Mouse (Mus musculus) heart, postnatal 4 days (tissue): ENCODE results near the gene Gm20449. TPM values are rescaled to one million over a fixed set of nuclear protein-coding genes. Genes with fewer than 3 reads are reported as not detected.
"Not testable (repeated sequence)": the region's sequence is repeated elsewhere in the genome, so short reads cannot be mapped to it uniquely, and the experiment has no call there.

Experiments used
- DNase-seq: peaks from one replicate; pipeline ENCODE4 v3.0.0; 2021
- total RNA-seq, 2 experiments: library from RNA; stranded (reverse); gene quantifications; 2 replicates each; pipeline ENCODE4 v1.2.3; 2021

Gene Gm20449
- under 1 TPM; 0.12 to 0.23 TPM for total RNA-seq

DNA sequence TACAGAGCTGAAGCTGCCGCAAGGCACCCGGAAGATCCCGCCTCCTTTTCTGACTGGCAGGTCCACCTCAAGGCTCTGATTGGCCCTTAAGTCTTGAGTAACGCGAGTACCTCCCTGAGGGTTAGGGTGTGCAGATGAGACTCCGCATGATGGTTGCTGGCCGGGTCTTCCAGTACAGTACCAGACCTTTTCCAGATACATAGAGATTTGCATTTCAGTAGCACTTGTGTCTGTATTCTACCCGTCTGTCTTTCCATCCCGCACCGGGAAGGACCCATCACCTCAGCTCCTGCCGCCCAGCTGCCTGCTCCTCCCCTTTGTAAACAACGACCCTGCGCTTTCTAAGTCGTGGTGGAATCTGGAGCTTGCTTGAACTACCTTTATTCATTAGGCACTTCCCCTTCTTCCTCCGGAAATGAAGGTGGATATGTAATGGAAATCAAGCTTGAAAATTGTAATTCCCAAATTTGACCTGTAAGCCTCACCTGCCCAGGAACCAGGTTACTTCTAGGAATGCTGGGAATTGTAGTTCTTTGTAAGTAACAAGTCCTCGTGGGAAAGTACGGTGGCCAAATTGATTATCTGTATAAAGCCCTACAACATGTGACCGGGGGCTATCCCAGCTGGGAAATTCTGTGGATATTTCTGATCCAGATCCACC is at the start of gene Gm20449, which contains the start of gene AW146154:
TSS of gene Gm20449 (minus strand) at position 29 of the 661 bp plus-strand sequence.
TSS of gene AW146154 (minus strand) at position 502 of the 661 bp plus-strand sequence.
- DNase-seq: peak; percentile 98

DNA sequence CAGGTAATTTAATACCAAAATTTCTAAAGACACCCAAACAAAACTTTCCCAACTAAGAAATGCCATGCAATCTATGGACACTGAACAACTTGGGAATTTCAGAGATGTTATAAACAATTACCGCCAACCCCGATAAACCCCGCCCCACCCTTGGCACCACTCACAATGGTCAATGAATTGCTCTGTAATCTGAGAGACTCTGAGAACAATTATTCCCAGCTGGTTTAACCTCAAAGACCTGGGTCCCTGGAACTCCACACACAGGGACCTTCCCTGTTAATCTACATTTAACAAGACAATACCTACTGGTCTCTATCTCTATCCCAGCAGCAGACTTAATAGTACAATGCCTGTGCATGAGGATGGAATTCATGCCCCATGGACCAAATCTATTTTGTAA is 13.5 kb upstream of the Gm20449 start:
- DNase-seq: no peak

DNA sequence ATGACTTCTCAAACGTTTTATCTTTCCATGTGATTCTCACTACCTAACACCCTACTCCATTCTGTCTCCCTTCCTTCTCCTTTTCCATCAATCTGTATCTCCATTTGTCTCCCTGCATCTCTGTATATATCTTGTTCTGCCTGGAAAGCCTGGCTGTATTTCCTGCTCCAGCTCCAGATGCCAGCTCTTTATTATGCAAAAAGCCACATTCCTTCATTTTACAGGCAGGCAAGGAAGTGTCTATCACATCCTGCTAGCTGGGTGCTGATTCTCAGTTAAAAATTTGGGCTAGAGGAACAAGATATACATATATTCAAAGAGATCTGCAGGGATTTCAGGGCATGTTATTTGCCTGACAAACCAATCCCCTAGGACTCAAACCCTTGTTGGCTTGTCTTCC is 13.0 kb upstream of the Gm20449 start:
- no peak for DNase-seq

- DNase-seq: no peak
Observed at GRCm38 (mm10) chr7:41502402-41502801, 3.2 kb upstream of the Gm20449 start.

DNA sequence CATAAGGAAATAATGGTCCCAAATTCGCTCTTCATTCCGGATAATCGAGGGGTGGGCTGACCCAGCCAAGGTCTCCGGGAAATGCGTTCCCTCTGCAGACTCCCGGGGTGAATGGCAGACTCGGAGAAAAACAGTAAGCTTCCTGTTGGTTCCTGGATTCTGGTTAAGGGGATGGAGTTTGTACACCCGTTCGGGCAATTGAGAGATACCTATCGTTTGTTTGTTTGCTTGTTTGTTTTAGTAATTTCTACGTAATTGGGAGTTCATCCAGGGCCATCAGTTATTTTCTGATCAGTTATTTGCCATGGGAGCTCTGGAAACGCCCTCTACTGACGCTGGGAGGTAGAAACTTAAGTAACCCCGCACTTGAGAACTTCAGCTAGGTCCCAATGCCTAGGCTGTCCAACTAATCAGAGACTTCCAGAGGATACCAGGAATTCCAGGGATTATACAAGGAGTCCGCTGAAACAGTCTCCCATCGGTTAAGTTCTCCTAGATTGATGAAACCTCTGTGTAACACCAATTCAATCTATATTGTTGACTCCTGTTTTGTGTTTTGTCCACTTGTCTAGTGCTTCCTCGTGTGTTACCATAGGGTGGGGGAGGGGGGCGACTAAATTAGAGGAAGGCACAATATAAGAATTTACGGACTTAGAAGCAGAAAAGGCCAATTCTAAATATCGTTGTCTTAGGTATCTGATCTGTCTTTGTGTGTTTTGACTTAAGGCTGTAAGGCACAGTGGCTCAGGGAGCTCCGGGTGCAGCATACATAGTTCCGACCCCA is 1.1 kb upstream of the Gm20449 start:
- peak; percentile 56 for DNase-seq

- not testable (repeated sequence) for DNase-seq
Observed at GRCm38 (mm10) chr7:41499018-41499388, 214 bp downstream of the Gm20449 start.

DNA sequence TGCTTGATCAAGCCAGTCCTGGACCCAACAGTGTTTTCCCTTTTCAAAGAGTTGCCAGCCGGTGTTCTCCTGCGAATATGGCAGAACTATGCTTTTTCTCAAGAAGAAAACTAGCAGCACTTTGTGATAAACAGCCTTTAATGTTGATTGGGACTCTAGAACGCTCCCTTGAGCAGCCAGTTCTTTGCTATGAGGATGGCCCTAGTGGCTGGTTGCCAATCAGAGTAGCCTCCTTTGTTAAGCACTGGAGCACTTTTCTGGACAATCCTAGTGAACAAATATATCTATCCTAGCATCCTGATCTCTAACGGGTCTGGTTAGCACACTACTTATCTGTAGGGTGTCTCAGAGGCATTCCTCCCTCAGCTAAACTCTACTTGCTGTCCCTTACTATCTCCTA is 753 bp downstream of the Gm20449 start:
- DNase-seq: peak; percentile 18

- DNase-seq: no peak
Observed at GRCm38 (mm10) chr7:41497871-41498270, 1.3 kb downstream of the Gm20449 start.

DNA sequence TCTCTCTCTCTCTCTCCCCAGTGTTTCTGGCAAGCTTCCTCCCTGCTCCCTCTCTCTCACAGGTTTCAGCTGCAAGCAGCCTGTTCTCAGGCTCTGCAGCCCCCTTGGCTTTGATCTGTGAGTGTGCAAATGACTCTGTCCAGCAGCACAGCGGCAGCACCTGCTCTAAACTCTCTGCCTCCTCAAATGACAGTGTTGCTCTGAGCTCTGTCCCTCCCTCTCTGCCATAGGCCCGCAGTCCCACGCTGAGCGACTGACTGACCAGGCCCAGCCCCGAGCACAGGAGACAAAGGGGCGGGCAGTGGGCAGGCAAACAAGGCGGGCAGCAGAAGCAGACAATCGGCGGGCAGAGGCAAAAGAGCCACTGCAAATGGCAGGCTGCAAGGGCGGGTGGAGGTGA is 47.4 kb downstream of the Gm20449 start:
- DNase-seq: no peak

GRCm38 (mm10) chr7:41448596-41448995 is 50.6 kb downstream of the Gm20449 start, which contains the start of gene Vmn2r57:
Gene Vmn2r57, minus strand, starts transcription at chr7:41448696.
- DNase-seq: not testable (repeated sequence)

DNA sequence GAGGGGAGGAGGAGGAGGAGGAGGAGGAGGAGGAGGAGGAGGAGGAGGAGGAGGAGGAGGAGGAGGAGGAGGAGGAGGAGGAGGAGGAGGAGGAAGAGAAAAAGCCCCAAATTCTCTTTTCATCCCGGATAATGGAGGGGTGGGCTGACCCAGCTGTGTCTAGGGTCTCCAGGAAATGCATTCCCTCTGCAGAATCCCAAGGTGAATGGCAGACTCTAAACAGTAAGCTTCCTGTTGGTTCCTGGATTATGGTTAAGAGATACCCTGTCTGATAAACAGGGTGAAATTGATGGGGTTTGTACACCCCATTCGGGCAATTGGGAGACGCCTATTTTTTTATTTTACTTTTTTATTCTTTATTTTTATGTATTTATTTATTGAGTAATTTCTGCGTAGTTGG is 105.1 kb downstream of the Gm20449 start:
- DNase-seq: no peak

- peak; percentile 82 for DNase-seq
Observed at GRCm38 (mm10) chr7:41393048-41393971, 105.9 kb downstream of the Gm20449 start, which contains the start of gene AI987944. Gene AI987944, minus strand, starts transcription at chr7:41393379.

Other genes with a start within 250 kb of the Gm20449 start
- gene AI987944, start 106.0 kb downstream of the Gm20449 start, total RNA-seq: 1 to 10 TPM; 8.2 to 8.6 TPM
- gene Vmn2r57, start 50.7 kb downstream of the Gm20449 start, total RNA-seq: under 1 TPM; 0.07 to 0.09 TPM
- gene AW146154, start 473 bp upstream of the Gm20449 start, total RNA-seq: 1 to 10 TPM; 5.1 to 6.0 TPM
- not detected for gene Gm6871, start 74.2 kb upstream of the Gm20449 start, total RNA-seq
- 10 to 100 TPM; 10.9 to 11.6 TPM for gene 2610021A01Rik, start 99.8 kb upstream of the Gm20449 start, total RNA-seq
- 10 to 100 TPM in 1 of 2 experiments, 1 to 10 TPM in 1; 8.6 to 11.3 TPM for gene Zfp788, start 133.8 kb upstream of the Gm20449 start, total RNA-seq